Mouse (Mus musculus) cortical plate, adult 2 months (tissue): ENCODE measurements around the gene Cers6.

ENCODE experiments used
- CTCF ChIP-seq: fragments of 200-500 bp; IDR thresholded peaks from 2 replicates; pipeline ENCODE4 v1.5.1; 2011; ENCODE audit warnings: mild to moderate bottlenecking, control low read depth, low read length; ENCODE audit not compliant: insufficient read depth; ENCODE audit errors: extremely low read depth
- POLR2A ChIP-seq: fragments of 200-500 bp; IDR thresholded peaks from 2 replicates; pipeline ENCODE4 v1.6.1; 2011; ENCODE audit warnings: mild to moderate bottlenecking, low read length, control low read depth; ENCODE audit not compliant: insufficient read depth; ENCODE audit errors: extremely low read depth

- TF ChIP-seq CTCF (no peak), POLR2A (no peak)
Observed at GRCm38 (mm10) chr2:69011860-69012259, 150.6 kb downstream of the Cers6 start.
